Mouse (Mus musculus) left cerebral cortex, postnatal 14 days (tissue): ENCODE measurements around the gene Fgf14. TPM values are rescaled to one million over a fixed set of nuclear protein-coding genes. Genes with fewer than 3 reads are reported as not detected.
"Not testable (repeated sequence)": the region's sequence is repeated elsewhere in the genome, so short reads cannot be mapped to it uniquely, and the experiment has no call there.

Source experiments
- DNase-seq, 2 experiments: peaks; one replicate each; pipeline ENCODE4 v3.0.0; 2021 to 2022; ENCODE audit warnings: low spot score in 2 of 2, mixed read lengths in 1 of 2
- intact Hi-C: fragments of 180-260 bp; cut with DNase I; formaldehyde crosslinking; loops from one replicate; pipeline ENCODE4 v1.15.1; 2025
- long read RNA-seq, 2 experiments: library from polyadenylated mRNA; stranded (forward); transcript quantifications; one replicate each; pipeline ENCODE4 v2.0.0; 2021
- total RNA-seq, 2 experiments: library from RNA; stranded (reverse); gene quantifications; 2 replicates each; pipeline ENCODE4 v1.2.3; 2021

Fgf14 gene
- 10 to 100 TPM; 47.5 to 53.0 TPM for total RNA-seq
- long read RNA-seq, experiment 1, partial matches to known transcripts = 0 of 2 reads
- long read RNA-seq, experiment 1, other reads (novel, unspliced or antisense) = 1 of 2 reads
- long read RNA-seq, experiment 2, partial matches to known transcripts = 0 of 5 reads
- long read RNA-seq, experiment 2, other reads (novel, unspliced or antisense) = 4 of 5 reads

- DNase-seq = no peak
- intact Hi-C loops = loop anchor here (10.0 kb wide), 1 partner anchor 272 kb away; no protein-coding TSS in a partner anchor
Observed at GRCm38 (mm10) chr14:124676506-124677177, at the start of gene Fgf14. Gene Fgf14, minus strand, starts transcription at chr14:124677127.

- peak; percentile 80 to 85 for DNase-seq
- intact Hi-C loops = loop anchor here (10.0 kb wide), 1 partner anchor 273 kb away; no protein-coding TSS in a partner anchor
Observed at GRCm38 (mm10) chr14:124677379-124677778, 452 bp upstream of the Fgf14 start.

DNA sequence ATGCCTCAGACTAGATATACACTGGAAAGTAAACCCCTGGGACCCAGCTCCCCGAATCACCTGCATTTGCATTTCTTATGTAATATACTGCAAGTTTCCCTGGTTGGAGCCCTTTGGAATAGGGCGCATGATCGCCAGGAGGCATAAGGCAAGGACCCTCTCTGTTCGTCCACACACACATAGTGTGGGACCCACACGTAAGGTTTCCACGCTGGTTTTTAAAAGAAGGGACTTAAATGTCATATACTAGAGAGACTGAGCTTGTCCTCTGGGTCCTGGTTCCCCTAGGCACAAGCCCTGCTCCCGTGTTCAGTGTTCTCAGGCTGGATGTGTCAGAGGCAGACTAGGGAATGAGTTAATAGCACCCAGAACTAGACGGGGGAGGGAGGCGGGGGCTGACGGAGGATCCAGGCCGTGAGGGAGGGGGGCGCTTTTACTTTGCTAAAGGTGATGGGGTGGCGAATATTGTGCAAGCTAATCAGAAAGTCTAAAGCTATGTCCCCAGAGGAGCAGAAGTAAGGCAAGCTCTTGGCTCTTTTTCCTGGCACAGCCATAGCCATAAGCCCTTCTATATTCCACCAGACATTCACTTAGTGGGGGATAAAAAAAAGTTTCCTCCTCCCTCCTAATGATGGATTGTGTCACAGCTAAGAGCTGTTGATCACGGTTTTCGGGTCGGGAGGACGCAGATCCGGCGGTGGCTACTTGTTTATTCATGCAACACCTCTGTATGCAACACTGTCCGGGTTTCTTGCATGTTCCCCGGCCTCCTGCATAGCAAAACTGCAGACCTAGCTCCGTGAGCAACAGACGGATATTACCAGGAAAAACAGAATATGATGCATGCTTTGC is 1.0 kb downstream of the Fgf14 start:
- intact Hi-C loops = loop anchor here (10.0 kb wide), 1 partner anchor 271 kb away; no protein-coding TSS in a partner anchor
- DNase-seq = peak; percentile 55 to 58

GRCm38 (mm10) chr14:124675142-124675653 is 1.7 kb downstream of the Fgf14 start:
- intact Hi-C loops = loop anchor here (10.0 kb wide), 1 partner anchor 270 kb away; no protein-coding TSS in a partner anchor
- peak in 1 of 2 experiments; percentile 33 for DNase-seq

DNA sequence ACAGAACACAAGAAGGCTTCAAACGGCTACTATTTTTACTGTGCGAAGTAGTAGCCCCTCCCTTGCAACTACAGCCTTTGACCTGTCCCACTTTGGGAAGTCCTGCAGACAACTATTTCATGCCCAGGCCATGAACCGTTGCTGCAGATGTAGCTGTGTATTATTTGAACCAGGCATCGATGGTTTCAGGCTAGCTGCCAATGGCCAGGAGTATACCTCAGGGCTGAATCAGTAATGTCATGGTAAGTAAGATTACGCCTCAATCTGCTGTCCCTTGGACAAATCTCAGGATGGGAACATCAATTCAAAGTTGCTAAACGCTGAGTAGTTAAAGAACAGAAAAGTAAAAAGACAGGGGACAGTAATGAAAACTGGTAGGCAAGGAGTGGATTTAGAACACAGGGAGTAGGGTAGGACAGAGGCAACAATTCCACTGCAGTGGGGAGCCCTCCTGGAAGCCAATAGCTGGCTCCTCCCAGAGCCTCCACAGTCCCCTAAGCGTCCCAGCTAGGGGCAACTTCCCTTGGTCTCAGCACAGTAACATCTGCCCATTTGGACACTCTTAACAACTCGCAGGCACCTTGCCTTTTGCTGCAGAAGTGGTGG is 2.3 kb downstream of the Fgf14 start:
- intact Hi-C loops = loop anchor here (10.0 kb wide), 1 partner anchor 270 kb away; no protein-coding TSS in a partner anchor
- no peak for DNase-seq

- intact Hi-C loops = loop anchor here (10.0 kb wide), 1 partner anchor 265 kb away; no protein-coding TSS in a partner anchor
Observed at GRCm38 (mm10) chr14:124669739-124670138, 7.2 kb downstream of the Fgf14 start.

DNA sequence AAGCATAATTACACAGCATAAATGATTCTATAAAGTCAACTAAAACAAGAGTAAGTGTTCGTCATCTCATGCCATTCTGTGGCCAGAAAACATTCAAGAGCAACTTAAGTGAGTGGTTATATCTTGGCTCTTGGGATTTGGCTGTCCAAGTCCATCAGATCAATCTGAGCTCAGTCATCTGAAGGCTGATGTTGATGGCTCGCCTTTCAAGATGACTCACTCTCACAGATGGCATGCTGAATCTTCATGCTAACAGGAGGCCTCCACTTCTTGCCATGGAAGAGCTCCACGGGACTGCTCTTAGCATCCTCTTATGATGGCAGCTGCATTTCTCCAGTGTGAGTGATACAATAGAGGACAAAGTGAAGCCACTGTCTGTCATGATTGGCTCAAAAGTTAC is 34.1 kb downstream of the Fgf14 start:
- intact Hi-C loops = no loop called here
- DNase-seq = peak in 1 of 2 experiments; percentile 2

More at GRCm38 (mm10) chr14:124669739-124670138, 7.2 kb downstream of the Fgf14 start:
- peak; percentile 46 to 52 for DNase-seq

- intact Hi-C loops = no loop called here
- peak; percentile 6 to 40 for DNase-seq
Observed at GRCm38 (mm10) chr14:124634881-124635280, 42.0 kb downstream of the Fgf14 start.

DNA sequence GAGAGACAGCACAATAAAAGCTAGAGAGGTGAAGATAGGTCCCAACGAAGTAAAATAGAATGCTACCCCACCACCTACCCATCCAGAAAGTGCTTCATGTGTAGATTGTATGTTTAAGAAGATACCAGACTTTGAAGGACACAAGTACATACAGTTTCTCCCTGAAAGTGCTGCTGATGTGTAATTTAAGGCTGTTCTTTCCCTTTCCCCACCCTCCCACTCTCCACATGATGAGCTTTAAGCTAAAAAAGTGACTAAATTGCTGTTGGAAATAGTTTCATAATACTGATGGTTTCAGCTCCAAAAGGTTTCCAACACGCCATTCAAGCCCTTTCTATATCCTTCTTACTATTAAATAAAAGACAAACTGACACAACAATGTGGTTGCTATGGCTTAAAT is 63.5 kb downstream of the Fgf14 start:
- DNase-seq = peak in 1 of 2 experiments; percentile 30
- intact Hi-C loops = no loop called here

DNA sequence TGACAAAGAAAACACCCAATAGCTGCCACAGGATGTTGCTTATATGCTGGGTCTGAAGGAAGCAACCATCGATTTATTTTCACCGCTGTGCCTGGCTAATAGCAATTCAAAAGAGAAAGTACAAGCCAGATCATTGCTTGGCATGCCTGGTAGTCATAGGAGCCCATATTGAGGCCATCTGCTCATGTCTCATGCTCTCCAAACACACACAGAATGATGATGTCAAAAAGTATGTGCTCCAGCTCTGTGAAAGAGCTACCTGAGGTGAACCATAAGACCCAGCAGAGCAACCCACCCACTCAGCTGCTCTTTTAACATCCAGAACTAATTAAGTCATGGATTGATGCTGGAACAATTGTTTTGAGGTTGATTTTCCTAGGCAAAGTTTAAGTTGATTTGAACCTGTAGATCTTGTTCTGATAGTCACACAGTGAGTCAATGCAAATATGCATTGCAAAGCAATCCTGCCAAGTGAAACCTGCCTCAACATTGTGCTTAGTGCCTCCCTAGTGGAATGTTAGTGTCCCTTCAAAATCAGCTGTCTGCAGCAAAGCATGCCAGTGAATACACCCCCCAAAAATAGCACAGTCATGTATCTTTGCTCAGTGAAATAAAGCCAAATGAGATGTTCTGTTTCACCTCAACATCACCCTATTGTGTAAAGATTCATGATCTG is 70.8 kb downstream of the Fgf14 start:
- intact Hi-C loops = no loop called here
- DNase-seq = peak in 1 of 2 experiments; percentile 26

GRCm38 (mm10) chr14:124605031-124605743 is 71.7 kb downstream of the Fgf14 start:
- intact Hi-C loops = no loop called here

GRCm38 (mm10) chr14:124576571-124576970 is 100.4 kb downstream of the Fgf14 start:
- intact Hi-C loops = no loop called here
- DNase-seq = no peak

More at GRCm38 (mm10) chr14:124605031-124605743, 71.7 kb downstream of the Fgf14 start:
- peak in 1 of 2 experiments; percentile 52 for DNase-seq

GRCm38 (mm10) chr14:124575130-124575885 is 101.6 kb downstream of the Fgf14 start:
- peak; percentile 35 to 72 for DNase-seq
- intact Hi-C loops = no loop called here

- no peak for DNase-seq
- intact Hi-C loops = no loop called here
Observed at GRCm38 (mm10) chr14:124566445-124566844, 110.5 kb downstream of the Fgf14 start.

GRCm38 (mm10) chr14:124561544-124561943 is 115.4 kb downstream of the Fgf14 start:
- intact Hi-C loops = no loop called here
- DNase-seq = no peak

DNA sequence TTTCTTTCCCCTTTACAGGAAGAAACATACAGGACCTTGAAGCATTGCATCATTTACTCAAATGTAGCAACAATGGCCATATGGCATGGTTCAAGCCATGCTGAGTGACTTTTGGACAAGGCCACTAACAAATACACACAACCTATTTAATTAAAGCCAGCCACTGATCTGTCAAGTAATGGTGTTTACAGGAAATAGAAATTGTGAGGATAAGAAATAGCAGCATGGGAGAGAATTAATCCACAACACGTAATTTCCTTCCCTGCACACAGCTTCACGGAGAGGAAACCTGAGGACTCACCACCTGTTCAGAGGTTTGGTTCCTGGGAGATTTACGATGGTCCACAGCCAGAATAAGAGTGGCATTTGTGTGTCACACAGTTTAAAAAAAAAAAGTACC is 140.8 kb downstream of the Fgf14 start:
- intact Hi-C loops = no loop called here
- no peak for DNase-seq

DNA sequence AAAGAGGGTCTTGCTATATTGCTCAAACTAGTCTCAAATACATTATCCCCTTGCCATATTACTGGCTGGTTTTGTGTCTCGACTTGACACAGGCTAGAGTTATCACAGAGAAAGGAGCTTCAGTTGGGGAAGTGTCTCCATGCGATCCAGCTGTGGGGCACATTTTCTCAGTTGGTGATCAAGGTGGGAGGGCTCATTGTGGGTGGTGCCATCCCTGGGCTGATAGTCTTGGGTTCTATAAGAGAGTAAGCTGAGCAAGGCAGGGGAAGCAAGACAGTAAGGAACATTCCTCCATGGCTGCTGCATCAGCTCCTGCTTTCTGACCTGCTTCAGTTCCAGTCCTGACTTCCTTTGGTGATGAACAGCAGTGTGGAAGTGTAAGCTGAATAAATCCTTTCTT is 141.6 kb downstream of the Fgf14 start:
- DNase-seq, intact Hi-C loops: not testable (repeated sequence)
